Mouse (Mus musculus) MEL (cell line): ENCODE measurements at regions not wholly inside any gene's neighbourhood (a gene's known extent, or its start where the extent isn't known, plus 50 kb on each side); places are given as distances from the start of the nearest gene placed in this dataset.

Experiments
- DNase-seq: peaks from one replicate; pipeline ENCODE4 v3.0.0; 2011; ENCODE audit warnings: low read depth, low spot score
- H3K27ac ChIP-seq: 2 replicates; pipeline ENCODE4 v1.5.1; 2012; ENCODE audit warnings: low read depth, mild to moderate bottlenecking, control low read depth, low read length, moderate library complexity; ENCODE audit not compliant: control insufficient read depth
- H3K27me3 ChIP-seq, 2 experiments: fragments of 150-350 bp in 1 of 2; sonication (generic) in 1 of 2; 2 replicates each; pipeline ENCODE4 v1.6.1; 2012; ENCODE audit warnings: low read length in 2 of 2, mild to moderate bottlenecking in 2 of 2, improper control_type of control experiment in 1 of 2, moderate library complexity in 1 of 2; ENCODE audit not compliant: insufficient read depth in 2 of 2, control insufficient read depth in 1 of 2
- H3K36me3 ChIP-seq, 2 experiments: 2 replicates each; pipeline ENCODE4 v1.6.1; 2012 to 2014; ENCODE audit warnings: low read length in 2 of 2, improper control_type of control experiment in 1 of 2, inconsistent platforms in 1 of 2, mild to moderate bottlenecking in 1 of 2; ENCODE audit not compliant: insufficient read depth in 2 of 2, control insufficient read depth in 1 of 2
- H3K4me1 ChIP-seq, 2 experiments: fragments of 150-350 bp in 1 of 2; sonication (generic) in 1 of 2; 2 replicates each; pipeline ENCODE4 v1.6.1; 2012; ENCODE audit warnings: low read length in 2 of 2, improper control_type of control experiment in 1 of 2, mild to moderate bottlenecking in 1 of 2; ENCODE audit not compliant: insufficient read depth in 2 of 2, control insufficient read depth in 1 of 2
- H3K4me3 ChIP-seq, 2 experiments: fragments of 150-350 bp in 1 of 2; sonication (generic) in 1 of 2; 2 replicates each; pipeline ENCODE4 v1.5.1; 2012; ENCODE audit warnings: low read depth in 2 of 2, low read length in 2 of 2, mild to moderate bottlenecking in 2 of 2, moderate library complexity in 2 of 2, control low read depth in 1 of 2, improper control_type of control experiment in 1 of 2; ENCODE audit not compliant: control insufficient read depth in 1 of 2, insufficient read depth in 1 of 2
- H3K79me2 ChIP-seq: 2 replicates; pipeline ENCODE4 v1.6.1; 2012; ENCODE audit warnings: mild to moderate bottlenecking, low read length, moderate library complexity; ENCODE audit not compliant: control insufficient read depth, poor library complexity, insufficient read depth
- H3K9ac ChIP-seq: 2 replicates; pipeline ENCODE4 v1.6.1; 2012; ENCODE audit warnings: low read depth, mild to moderate bottlenecking, control low read depth, low read length, moderate library complexity; ENCODE audit not compliant: control insufficient read depth, poor library complexity, severe bottlenecking
- H3K9me3 ChIP-seq: fragments of 150-350 bp; sonication (generic); replicated peaks from 2 replicates; pipeline ENCODE4 v1.6.1; 2012; ENCODE audit warnings: mild to moderate bottlenecking, low read length, improper control_type of control experiment, moderate library complexity; ENCODE audit not compliant: insufficient read depth
- BHLHE40 ChIP-seq: IDR thresholded peaks from 2 replicates; pipeline ENCODE4 v1.6.1; 2012; ENCODE audit warnings: low read depth, mild to moderate bottlenecking, inconsistent platforms, low read length, improper control_type of control experiment, borderline replicate concordance
- CHD2 ChIP-seq: IDR thresholded peaks from 2 replicates; pipeline ENCODE4 v1.6.1; 2011; ENCODE audit warnings: low read length, improper control_type of control experiment
- E2F4 ChIP-seq: IDR thresholded peaks from 2 replicates; pipeline ENCODE4 v1.6.1; 2011; ENCODE audit warnings: low read depth, low read length, improper control_type of control experiment, borderline replicate concordance
- GABPA ChIP-seq: IDR thresholded peaks from 2 replicates; pipeline ENCODE4 v1.6.1; 2012; ENCODE audit warnings: low read depth, mild to moderate bottlenecking, inconsistent platforms, low read length, improper control_type of control experiment, moderate library complexity
- GATA1 ChIP-seq: IDR thresholded peaks from 2 replicates; pipeline ENCODE4 v1.6.1; 2011; ENCODE audit warnings: low read depth, low read length, improper control_type of control experiment
- KAT2A ChIP-seq: conservative IDR thresholded peaks from 2 replicates; pipeline ENCODE4 v1.6.1; 2012; ENCODE audit warnings: low read depth, low read length, improper control_type of control experiment, inconsistent platforms
- MEF2A ChIP-seq: IDR thresholded peaks from 2 replicates; pipeline ENCODE4 v1.6.1; 2014; ENCODE audit warnings: low read depth, mild to moderate bottlenecking, inconsistent platforms, low read length, improper control_type of control experiment; ENCODE audit not compliant: poor library complexity, insufficient replicate concordance, severe bottlenecking; ENCODE audit errors: extremely low read depth
- MXI1 ChIP-seq: IDR thresholded peaks from 2 replicates; pipeline ENCODE4 v1.6.1; 2011; ENCODE audit warnings: mild to moderate bottlenecking, low read depth, low read length, improper control_type of control experiment
- MYB ChIP-seq: IDR thresholded peaks from 2 replicates; pipeline ENCODE4 v1.6.1; 2011; ENCODE audit warnings: mild to moderate bottlenecking, low read depth, low read length, improper control_type of control experiment
- POLR2AphosphoS2 ChIP-seq: IDR thresholded peaks from 2 replicates; pipeline ENCODE4 v1.6.1; 2011; ENCODE audit warnings: low read length, improper control_type of control experiment
- POLR2AphosphoS5 ChIP-seq: IDR thresholded peaks from 2 replicates; pipeline ENCODE4 v1.6.1; 2012; ENCODE audit warnings: low read depth, borderline replicate concordance, mild to moderate bottlenecking, inconsistent platforms, low read length, moderate library complexity, mixed read lengths
- RAD21 ChIP-seq: IDR thresholded peaks from 2 replicates; pipeline ENCODE4 v1.6.1; 2011; ENCODE audit warnings: mild to moderate bottlenecking, low read depth, low read length, improper control_type of control experiment
- SIN3A ChIP-seq: IDR thresholded peaks from 2 replicates; pipeline ENCODE4 v1.6.1; 2012; ENCODE audit warnings: low read length, improper control_type of control experiment, inconsistent platforms
- SMC3 ChIP-seq: IDR thresholded peaks from 2 replicates; pipeline ENCODE4 v1.6.1; 2011; ENCODE audit warnings: low read depth, low read length, improper control_type of control experiment
- TAL1 ChIP-seq: IDR thresholded peaks from 2 replicates; pipeline ENCODE4 v1.6.1; 2012; ENCODE audit warnings: mild to moderate bottlenecking, inconsistent platforms, low read length, moderate library complexity, mixed read lengths
- UBTF ChIP-seq: IDR thresholded peaks from 2 replicates; pipeline ENCODE4 v1.6.1; 2012; ENCODE audit warnings: low read depth, mild to moderate bottlenecking, inconsistent platforms, low read length, improper control_type of control experiment, moderate library complexity, borderline replicate concordance; ENCODE audit not compliant: insufficient read depth
- USF2 ChIP-seq, 2 experiments: IDR thresholded peaks; 2 replicates each; pipeline ENCODE4 v1.6.1; 2011 to 2012; ENCODE audit warnings: improper control_type of control experiment in 2 of 2, low read length in 2 of 2, borderline replicate concordance in 1 of 2, inconsistent platforms in 1 of 2, low read depth in 1 of 2, mild to moderate bottlenecking in 1 of 2; ENCODE audit not compliant: insufficient read depth in 1 of 2
- ZKSCAN1 ChIP-seq: IDR thresholded peaks from 2 replicates; pipeline ENCODE4 v1.6.1; 2012; ENCODE audit warnings: low read depth, mild to moderate bottlenecking, inconsistent platforms, low read length, improper control_type of control experiment, moderate library complexity
- ZNF384 ChIP-seq: IDR thresholded peaks from 2 replicates; pipeline ENCODE4 v1.6.1; 2012; ENCODE audit warnings: low read depth, mild to moderate bottlenecking, inconsistent platforms, low read length, improper control_type of control experiment

GRCm38 (mm10) chr15:61184597-61184963 lies 261.8 kb upstream of the A1bg start:
- Histone ChIP-seq H3K27me3 (no peaks in the 10 kb centered on the region), H3K9me3 (no peaks in the 10 kb centered on the region), H3K36me3 (no peaks in the 10 kb centered on the region), H3K4me1 (no peaks in the 10 kb centered on the region), H3K27ac (no peak overlapping the region), H3K79me2 (no peaks in the 10 kb centered on the region), H3K4me3 (no peak overlapping the region), H3K9ac (no peak overlapping the region)
- TF ChIP-seq BHLHE40 (no peak), GABPA (no peak), POLR2AphosphoS5 (no peak), ZKSCAN1 (no peak), GATA1 (no peak), MXI1 (no peak), MEF2A (no peak), TAL1 (no peak), CHD2 (no peak), UBTF (no peak), POLR2AphosphoS2 (no peak)
- no peak for DNase-seq

- H3K4me3 ChIP-seq, result no peak overlapping the region
- H3K79me2 ChIP-seq, result no peaks in the 10 kb centered on the region
- no peak for TF ChIP-seq ZNF384
- no peak for TF ChIP-seq KAT2A
- TF ChIP-seq ZKSCAN1, result no peak
- TF ChIP-seq SMC3, result no peak
- TF ChIP-seq USF2 (IDR thresholded peaks at IDR 0.05; ENCODE audit: borderline replicate concordance in 1 of 2, insufficient read depth in 1 of 2, low read depth in 1 of 2, low read length in 2 of 2), result no peak
- no peak for TF ChIP-seq MYB
- TF ChIP-seq SIN3A, result no peak
- TF ChIP-seq RAD21, result no peak
- TF ChIP-seq E2F4, result no peak
- no peak for TF ChIP-seq UBTF
- no peak for TF ChIP-seq POLR2AphosphoS2
- no peaks in the 10 kb centered on the region for H3K4me1 ChIP-seq
- no peaks in the 10 kb centered on the region for H3K36me3 ChIP-seq
- no peak for DNase-seq
- H3K9ac ChIP-seq, result no peak overlapping the region
- no peak overlapping the region for H3K27ac ChIP-seq
- no peaks in the 10 kb centered on the region for H3K9me3 ChIP-seq
- H3K27me3 ChIP-seq, result no peaks in the 10 kb centered on the region
Observed at GRCm38 (mm10) chr15:61183751-61184596, 261.2 kb upstream of the A1bg start.
